In the genomic region with DNA sequence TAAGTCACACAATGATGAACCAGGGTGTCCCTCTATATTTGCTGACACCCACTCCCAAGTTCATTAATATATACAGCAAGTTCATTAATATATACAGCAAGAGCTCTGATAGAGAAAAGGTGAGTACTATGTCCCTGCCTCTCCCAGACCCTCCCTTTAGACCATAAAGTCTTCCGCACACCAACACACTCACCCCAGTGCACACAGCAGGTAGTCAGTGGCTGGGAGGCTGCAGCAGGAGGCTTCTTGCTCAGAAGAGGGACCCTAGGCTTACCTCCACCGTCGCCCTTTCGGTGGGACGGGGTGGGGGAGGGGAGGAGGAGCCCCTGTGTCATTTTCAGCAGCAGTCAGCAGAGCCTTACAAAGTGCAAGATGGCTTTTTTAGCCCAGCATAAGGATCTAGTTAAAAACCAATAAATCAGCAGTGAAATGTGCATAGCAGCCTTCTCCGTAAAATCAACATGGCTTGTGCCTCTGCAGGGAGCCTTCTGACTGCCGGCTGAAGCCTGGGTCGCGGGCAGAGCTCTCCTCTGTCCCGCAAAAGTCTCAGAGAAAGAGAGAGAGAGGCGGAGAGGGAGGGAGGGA, we compare ENCODE assay signal across 14 mouse cellular contexts. TPM values are rescaled to one million over a fixed set of nuclear protein-coding genes. Genes with fewer than 3 reads are reported as not detected.
DNase-seq lines count a peak whose midpoint lies in the region; ATAC-seq lines count a peak whose summit lies in the region.
"Had no signal": no experiment of that assay in that cellular context is flagged by ENCODE, and none has a peak within 500 bp of the region (broad histone marks: within the 10 kb centered on the region; RNA-seq: fewer than 3 reads in every experiment).

No protein-coding gene starts in this region.

- WGBS in kidney, embryonic 15.5 days = 4% methylated on average over 9 of the region's 11 CpGs
- WGBS in embryonic facial prominence, embryonic 11.5 days = 2% methylated on average over 8 of the region's 11 CpGs
- WGBS in limb, embryonic 11.5 days = 6% methylated on average over 6 of the region's 11 CpGs
- 3% methylated on average over 7 of the region's 11 CpGs for WGBS in neural tube, embryonic 11.5 days

- H3K4me1 ChIP-seq in kidney, embryonic 15.5 days = peaks cover 39% of the 10 kb centered on the region
- peaks cover 11% of the 10 kb centered on the region for H3K4me1 ChIP-seq in embryonic facial prominence, embryonic 11.5 days (ENCODE audit: control insufficient read depth, insufficient read depth, low read length)
- peaks cover 22% of the 10 kb centered on the region for H3K4me1 ChIP-seq in limb, embryonic 11.5 days (ENCODE audit: control insufficient read depth, insufficient read depth, low read length)
- H3K4me1 ChIP-seq in neural tube, embryonic 11.5 days (ENCODE audit: control insufficient read depth, insufficient read depth, low read length) = peaks cover 4% of the 10 kb centered on the region; the same call in 1 of the 2 replicates
- H3K4me1 ChIP-seq: liver, embryonic 15.5 days had no signal

- peak overlapping the region; percentile 36 for H3K4me3 ChIP-seq in kidney, embryonic 15.5 days (replicated peaks)
- peak overlapping the region; percentile 22 for H3K4me3 ChIP-seq in embryonic facial prominence, embryonic 11.5 days (ENCODE audit: low read depth, low read length)
- no peak overlapping the region for H3K4me3 ChIP-seq in limb, embryonic 11.5 days (ENCODE audit: low read depth, low read length)
- H3K4me3 ChIP-seq in neural tube, embryonic 11.5 days (ENCODE audit: low read depth, low read length) = no peak overlapping the region

- 0 out of 2 replicates have a peak overlapping the region, but pooled peaks have one; percentile 10 for H3K9ac ChIP-seq in kidney, embryonic 15.5 days
- H3K9ac ChIP-seq in embryonic facial prominence, embryonic 11.5 days (replicated peaks; ENCODE audit: low read length) = 0 out of 2 replicates have a peak overlapping the region, but pooled peaks have one; percentile 22
- H3K9ac ChIP-seq in limb, embryonic 11.5 days (ENCODE audit: low read length) = no peak overlapping the region
- no peak overlapping the region for H3K9ac ChIP-seq in neural tube, embryonic 11.5 days (ENCODE audit: low read length)
- H3K9ac ChIP-seq: liver, embryonic 15.5 days had no signal

- peak overlapping the region; percentile 77 for H3K4me2 ChIP-seq in kidney, embryonic 15.5 days
- peak overlapping the region; percentile 23 for H3K4me2 ChIP-seq in embryonic facial prominence, embryonic 11.5 days (ENCODE audit: low read depth, low read length)
- peak overlapping the region; percentile 29; the same call in 1 of the 2 replicates for H3K4me2 ChIP-seq in limb, embryonic 11.5 days (ENCODE audit: low read depth, severe bottlenecking)
- H3K4me2 ChIP-seq in neural tube, embryonic 11.5 days (ENCODE audit: low read depth) = peak overlapping the region; percentile 19; the same call in 1 of the 2 replicates

- no peaks in the 10 kb centered on the region for H3K9me3 ChIP-seq in kidney, embryonic 15.5 days (replicated peaks)
- no peaks in the 10 kb centered on the region for H3K9me3 ChIP-seq in embryonic facial prominence, embryonic 11.5 days (replicated peaks; ENCODE audit: control insufficient read depth, low read length)
- H3K9me3 ChIP-seq in limb, embryonic 11.5 days (ENCODE audit: control insufficient read depth, low read length) = no peaks in the 10 kb centered on the region
- H3K9me3 ChIP-seq in neural tube, embryonic 11.5 days (ENCODE audit: control insufficient read depth, low read length) = no peaks in the 10 kb centered on the region
- H3K9me3 ChIP-seq: liver, embryonic 15.5 days had no signal

- H3K27ac ChIP-seq in kidney, embryonic 15.5 days = peak overlapping the region; percentile 80
- no peak overlapping the region; the same call in 1 of the 2 replicates for H3K27ac ChIP-seq in embryonic facial prominence, embryonic 11.5 days (replicated peaks; ENCODE audit: low read depth, low read length)
- H3K27ac ChIP-seq in limb, embryonic 11.5 days (replicated peaks; ENCODE audit: low read depth, low read length) = no peak overlapping the region
- H3K27ac ChIP-seq in neural tube, embryonic 11.5 days (ENCODE audit: low read depth, low read length) = no peak overlapping the region
- H3K27ac ChIP-seq: liver, embryonic 15.5 days had no signal

- no peak for DNase-seq in kidney, adult 9 months
- DNase-seq in embryonic facial prominence, embryonic 11.5 days (ENCODE audit: low spot score) = peak; percentile 73
- peak; percentile 64 for DNase-seq in limb, embryonic 11.5 days (ENCODE audit: low spot score)
- DNase-seq in neural tube, embryonic 11.5 days (ENCODE audit: low spot score) = peak; percentile 53
- no peak for DNase-seq in gastrocnemius, adult 18-20 months (ENCODE audit: low spot score)
- no peak for DNase-seq in ovary, postnatal 14 days (ENCODE audit: low spot score)
- no peak for DNase-seq in heart, postnatal 4 days
- DNase-seq: cerebellum, postnatal 25 days had no signal

- 0 out of 2 replicates have a peak, but pooled peaks have one; percentile 4 for ATAC-seq in kidney, embryonic 15.5 days (replicated peaks; ENCODE audit: low FRiP score)
- ATAC-seq in embryonic facial prominence, embryonic 11.5 days (replicated peaks; ENCODE audit: insufficient number of reproducible peaks, low FRiP score, low TSS enrichment, low read depth) = peak; percentile 32; the same call in 1 of the 2 replicates
- peak; percentile 44 for ATAC-seq in limb, embryonic 11.5 days (ENCODE audit: insufficient number of reproducible peaks, low FRiP score, low TSS enrichment, low read depth)
- ATAC-seq in neural tube, embryonic 11.5 days (ENCODE audit: insufficient read depth, low FRiP score, low TSS enrichment) = peak; percentile 46

- no peaks in the 10 kb centered on the region for H3K36me3 ChIP-seq in kidney, embryonic 15.5 days
- no peaks in the 10 kb centered on the region for H3K36me3 ChIP-seq in embryonic facial prominence, embryonic 11.5 days (replicated peaks; ENCODE audit: control insufficient read depth, insufficient read depth, low read depth, low read length)
- H3K36me3 ChIP-seq in limb, embryonic 11.5 days (ENCODE audit: control insufficient read depth, insufficient read depth, low read length) = no peaks in the 10 kb centered on the region
- no peaks in the 10 kb centered on the region for H3K36me3 ChIP-seq in neural tube, embryonic 11.5 days (ENCODE audit: control insufficient read depth, insufficient read depth, low read length)
- H3K36me3 ChIP-seq: liver, embryonic 15.5 days had no signal

- H3K27me3 ChIP-seq in kidney, embryonic 15.5 days = peaks cover 78% of the 10 kb centered on the region
- H3K27me3 ChIP-seq in embryonic facial prominence, embryonic 11.5 days (ENCODE audit: control insufficient read depth, insufficient read depth, low read length) = peaks cover 9% of the 10 kb centered on the region
- peaks cover 20% of the 10 kb centered on the region for H3K27me3 ChIP-seq in limb, embryonic 11.5 days (ENCODE audit: control insufficient read depth, insufficient read depth, low read length)
- H3K27me3 ChIP-seq in neural tube, embryonic 11.5 days (ENCODE audit: control insufficient read depth, insufficient read depth, low read length) = peaks cover 41% of the 10 kb centered on the region

RNA-seq across cellular contexts. Expression of a gene that starts 20.9 kb away (rescaled TPM):
- polyA plus RNA-seq in kidney, embryonic 15.5 days (2015; fragmentation: Nextera tagmentation; extraction: Ambion mirVana) = 0.09 and 0.14 TPM in 2 replicates
- not detected in 2 replicates for polyA plus RNA-seq in embryonic facial prominence, embryonic 11.5 days (2014; fragmentation: Nextera tagmentation; extraction: Ambion mirVana)
- polyA plus RNA-seq in limb, embryonic 11.5 days (2014; fragmentation: Nextera tagmentation; extraction: Ambion mirVana) = not detected in 2 replicates
- not detected in 2 replicates for polyA plus RNA-seq in neural tube, embryonic 11.5 days (2014; fragmentation: Nextera tagmentation; extraction: Ambion mirVana)
- not detected for total RNA-seq in gastrocnemius, adult 18-20 months (2021)
- total RNA-seq in heart, postnatal 4 days (2021) = not detected
- total RNA-seq: CH12.LX; heart, postnatal 25 days; layer of hippocampus, adult 8-10 months had no signal
- polyA plus RNA-seq: brain, embryonic 14.5 days; liver, embryonic 15.5 days had no signal

Comparison
In these comparisons a context has a peak if more than half of its experiments do, and no peak if none do; other contexts are left out.
1. H3K4me2 ChIP-seq: peak in every context shown above with its lines; median percentile 77 in kidney, embryonic 15.5 days; 29 in limb, embryonic 11.5 days; 23 in embryonic facial prominence, embryonic 11.5 days; 19 in neural tube, embryonic 11.5 days.
2. H3K4me3 ChIP-seq: peak in kidney, embryonic 15.5 days (single experiment) and embryonic facial prominence, embryonic 11.5 days (single experiment); none in limb, embryonic 11.5 days (single experiment) and neural tube, embryonic 11.5 days (single experiment).
3. H3K9ac ChIP-seq: peak in kidney, embryonic 15.5 days (single experiment) and embryonic facial prominence, embryonic 11.5 days (single experiment); none in limb, embryonic 11.5 days (single experiment) and neural tube, embryonic 11.5 days (single experiment).
4. DNase-seq: peak in embryonic facial prominence, embryonic 11.5 days (single experiment), limb, embryonic 11.5 days (single experiment) and neural tube, embryonic 11.5 days (single experiment); none in kidney, adult 9 months (single experiment), gastrocnemius, adult 18-20 months (single experiment), ovary, postnatal 14 days (single experiment) and heart, postnatal 4 days (single experiment).
5. Peak in every context shown above with its lines, with median percentiles within 50 percentile points of each other: ATAC-seq.